Mouse (Mus musculus): ENCODE measurements at regions not wholly inside any gene's neighbourhood (a gene's known extent, or its start where the extent isn't known, plus 50 kb on each side); places are given as distances from the start of the nearest gene placed in this dataset.

- DNase-seq (ENCODE audit: low spot score) = no peak
Observed at GRCm38 (mm10) chr9:40617676-40618062, 52.7 kb upstream of the Gm21915 start.

GRCm38 (mm10) chr9:40617036-40617675 is 53.3 kb upstream of the Gm21915 start:
- DNase-seq (ENCODE audit: low spot score) = no peak

- DNase-seq (ENCODE audit: low spot score) = peak; percentile 62
Observed at GRCm38 (mm10) chr9:40616426-40617035, 53.9 kb upstream of the Gm21915 start.

- DNase-seq (ENCODE audit: low spot score) = no peak
Observed at GRCm38 (mm10) chr9:40615891-40616290, 54.5 kb upstream of the Gm21915 start.

- no peak for DNase-seq (ENCODE audit: low spot score)
Observed at GRCm38 (mm10) chr9:40614071-40614470, 56.3 kb upstream of the Gm21915 start.

- DNase-seq (ENCODE audit: low spot score) = no peak
Observed at GRCm38 (mm10) chr9:40613182-40613581, 57.2 kb upstream of the Gm21915 start.

- DNase-seq (ENCODE audit: low spot score) = no peak
Observed at GRCm38 (mm10) chr9:40612755-40613154, 57.7 kb upstream of the Gm21915 start.

GRCm38 (mm10) chr9:40612312-40612711 is 58.1 kb upstream of the Gm21915 start:
- DNase-seq (ENCODE audit: low spot score) = no peak

GRCm38 (mm10) chr9:40611626-40612025 is 58.8 kb upstream of the Gm21915 start:
- no peak for DNase-seq (ENCODE audit: low spot score)

GRCm38 (mm10) chr9:40608596-40608995 is 61.8 kb upstream of the Gm21915 start:
- DNase-seq (ENCODE audit: low spot score) = no peak

GRCm38 (mm10) chr9:40607941-40608340 is 62.5 kb upstream of the Gm21915 start:
- no peak for DNase-seq (ENCODE audit: low spot score)

GRCm38 (mm10) chr9:40603521-40603920 is 66.9 kb upstream of the Gm21915 start:
- DNase-seq (ENCODE audit: low spot score) = no peak

GRCm38 (mm10) chr9:40598431-40598831 is 67.2 kb upstream of the Gramd1b start:
- DNase-seq (ENCODE audit: low spot score) = no peak

GRCm38 (mm10) chr9:40587421-40587820 is 56.2 kb upstream of the Gramd1b start:
- no peak for DNase-seq (ENCODE audit: low spot score)

- DNase-seq (ENCODE audit: low spot score) = no peak
Observed at GRCm38 (mm10) chr9:40586581-40586980, 55.4 kb upstream of the Gramd1b start.

GRCm38 (mm10) chr9:40583554-40583953 is 52.4 kb upstream of the Gramd1b start:
- DNase-seq (ENCODE audit: low spot score) = peak; percentile 80

- DNase-seq (ENCODE audit: low spot score) = no peak
Observed at GRCm38 (mm10) chr9:40581854-40582253, 50.7 kb upstream of the Gramd1b start.

Measured in ovary, postnatal 36 days (tissue).